Mouse (Mus musculus): ENCODE measurements around the gene Kctd21. TPM values are rescaled to one million over a fixed set of nuclear protein-coding genes. Genes with fewer than 3 reads are reported as not detected.

Kctd21 gene
- polyA plus RNA-seq, 1 experiment, result not detected

DNA sequence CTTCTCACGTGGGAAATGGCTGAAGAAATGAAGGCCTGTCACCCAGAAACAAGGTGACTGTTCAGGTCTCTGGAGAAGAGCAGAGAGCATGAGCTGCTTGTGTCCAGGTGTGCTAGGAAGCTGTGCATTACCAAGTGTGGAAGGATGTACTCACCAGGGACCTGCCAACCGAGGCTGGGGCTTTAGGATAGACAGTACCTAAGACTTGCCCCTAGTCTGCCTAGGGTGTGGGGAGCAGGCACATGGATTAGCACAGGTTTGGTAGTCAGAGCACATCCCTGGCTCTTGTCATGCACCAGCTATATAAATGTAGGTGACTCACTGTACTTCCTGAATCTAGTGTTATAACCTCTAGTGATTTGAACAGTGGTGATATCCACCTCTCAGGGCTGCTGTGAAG lies 28.5 kb upstream of the Kctd21 start:
- 79% methylated on average over 2 of the region's 2 CpGs for WGBS

DNA sequence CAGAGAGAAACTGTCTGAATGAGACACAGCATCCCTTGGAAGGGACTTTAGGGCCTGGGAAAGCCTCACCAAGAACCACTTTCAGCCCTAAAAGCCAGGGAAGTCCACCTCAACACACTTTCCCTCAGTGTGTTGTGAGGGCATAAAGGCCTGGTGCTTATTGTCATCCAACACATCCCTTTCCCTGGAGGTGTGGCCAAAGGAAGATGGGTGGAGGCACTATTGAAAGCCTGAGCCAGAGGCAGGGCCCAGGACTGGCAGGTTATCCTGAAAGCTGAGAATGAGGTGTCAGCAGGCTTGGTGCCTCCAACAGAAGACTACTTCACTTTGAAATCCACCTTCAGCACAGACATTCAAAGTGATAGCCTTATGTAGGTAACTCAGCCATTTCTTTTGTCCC lies 27.7 kb upstream of the Kctd21 start:
- Histone ChIP-seq H3K27ac (ENCODE audit: insufficient read depth, low read depth, low read length) (no peak overlapping the region), H3K4me1 (ENCODE audit: control insufficient read depth, insufficient read depth, low read length) (no peaks in the 10 kb centered on the region), H3K4me3 (ENCODE audit: insufficient read depth, low read depth, low read length) (no peak overlapping the region)
- TF ChIP-seq POLR2A (IDR thresholded peaks at IDR 0.05; ENCODE audit: insufficient read depth, low read depth, low read length) (no peak), CTCF (IDR thresholded peaks at IDR 0.05; ENCODE audit: insufficient read depth, low read depth, low read length) (no peak)

More for the DNA sequence above, 28.5 kb upstream of the Kctd21 start:
- no peak for TF ChIP-seq CTCF (IDR thresholded peaks at IDR 0.05; ENCODE audit: insufficient read depth, low read depth, low read length)
- no peak for TF ChIP-seq POLR2A (IDR thresholded peaks at IDR 0.05; ENCODE audit: insufficient read depth, low read depth, low read length)
- Histone ChIP-seq H3K4me3 (ENCODE audit: insufficient read depth, low read depth, low read length) (no peak overlapping the region), H3K4me1 (ENCODE audit: control insufficient read depth, insufficient read depth, low read length) (no peaks in the 10 kb centered on the region), H3K27ac (ENCODE audit: insufficient read depth, low read depth, low read length) (no peak overlapping the region)

DNA sequence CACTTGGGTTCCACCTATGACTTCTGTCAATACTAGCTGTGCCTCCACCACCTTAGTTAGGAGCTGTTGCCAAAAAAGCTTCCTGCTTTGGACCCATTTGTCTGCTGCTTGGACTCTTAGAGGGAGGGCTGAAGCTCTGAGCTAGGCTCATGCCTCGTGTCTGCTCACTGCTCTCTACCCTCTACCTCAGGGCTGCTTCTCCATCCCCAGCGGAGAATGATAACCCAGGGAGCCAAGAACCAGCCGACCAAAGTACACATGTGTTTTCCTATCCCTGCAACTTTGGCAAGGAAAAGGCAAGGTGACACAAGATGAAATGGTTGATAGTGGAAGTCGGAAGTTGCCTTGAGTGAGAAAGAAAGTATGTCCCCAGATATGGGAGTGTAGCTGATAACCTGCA lies 26.9 kb upstream of the Kctd21 start:
- Histone ChIP-seq H3K27ac (ENCODE audit: insufficient read depth, low read depth, low read length) (no peak overlapping the region), H3K4me1 (ENCODE audit: control insufficient read depth, insufficient read depth, low read length) (no peaks in the 10 kb centered on the region), H3K4me3 (ENCODE audit: insufficient read depth, low read depth, low read length) (no peak overlapping the region)
- WGBS, result 89% methylated on average over 4 of the region's 4 CpGs
- TF ChIP-seq CTCF (IDR thresholded peaks at IDR 0.05; ENCODE audit: insufficient read depth, low read depth, low read length) (no peak), POLR2A (IDR thresholded peaks at IDR 0.05; ENCODE audit: insufficient read depth, low read depth, low read length) (no peak)

DNA sequence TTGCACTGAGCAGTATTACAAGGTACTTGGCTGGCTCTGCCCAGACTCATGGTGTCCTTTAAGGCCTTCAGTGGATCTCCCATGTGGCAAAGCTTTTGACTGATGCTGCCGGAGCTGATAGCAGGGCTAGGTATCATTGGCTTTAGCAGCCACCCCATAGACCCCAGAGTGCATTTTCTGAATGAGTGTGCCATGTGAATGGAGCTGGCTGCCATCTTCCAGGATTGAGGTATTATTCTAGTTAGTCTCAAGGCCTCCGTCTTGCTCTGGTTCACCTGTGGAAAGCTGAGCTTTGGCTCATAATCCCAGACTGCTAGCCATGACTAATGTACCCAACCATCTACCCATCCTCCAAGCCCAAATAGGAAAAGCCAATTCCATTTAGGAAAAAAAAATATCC lies 25.3 kb upstream of the Kctd21 start:
- Histone ChIP-seq H3K4me1 (ENCODE audit: control insufficient read depth, insufficient read depth, low read length) (no peaks in the 10 kb centered on the region), H3K27ac (ENCODE audit: insufficient read depth, low read depth, low read length) (no peak overlapping the region), H3K4me3 (ENCODE audit: insufficient read depth, low read depth, low read length) (no peak overlapping the region)
- TF ChIP-seq CTCF (IDR thresholded peaks at IDR 0.05; ENCODE audit: insufficient read depth, low read depth, low read length), result no peak
- TF ChIP-seq POLR2A (IDR thresholded peaks at IDR 0.05; ENCODE audit: insufficient read depth, low read depth, low read length), result no peak
- 96% methylated on average over 2 of the region's 2 CpGs for WGBS

DNA sequence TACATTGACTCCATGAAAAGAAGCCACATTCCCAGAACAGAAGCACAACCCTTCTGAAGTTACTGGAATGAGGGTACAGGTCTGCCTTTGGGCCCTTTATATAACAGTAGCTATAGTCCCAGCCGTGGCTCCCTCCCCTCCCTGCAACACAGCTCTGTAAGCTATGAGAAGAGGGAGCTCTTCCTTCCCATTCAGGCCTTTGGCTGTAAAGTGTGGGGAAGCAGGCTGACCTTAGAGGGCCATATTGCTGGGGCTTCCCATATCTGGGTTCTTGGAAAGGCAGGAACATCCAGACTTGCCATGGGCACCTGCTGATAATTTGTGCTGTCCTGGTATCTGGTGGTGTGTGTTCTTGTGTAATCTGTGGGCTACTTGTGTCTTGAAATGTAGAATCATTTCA lies 24.6 kb upstream of the Kctd21 start:
- Histone ChIP-seq H3K4me3 (ENCODE audit: insufficient read depth, low read depth, low read length) (no peak overlapping the region), H3K27ac (ENCODE audit: insufficient read depth, low read depth, low read length) (no peak overlapping the region), H3K4me1 (ENCODE audit: control insufficient read depth, insufficient read depth, low read length) (no peaks in the 10 kb centered on the region)
- TF ChIP-seq POLR2A (IDR thresholded peaks at IDR 0.05; ENCODE audit: insufficient read depth, low read depth, low read length) (no peak), CTCF (IDR thresholded peaks at IDR 0.05; ENCODE audit: insufficient read depth, low read depth, low read length) (no peak)
- WGBS, result 92% methylated on average over 1 of the region's 1 CpGs

DNA sequence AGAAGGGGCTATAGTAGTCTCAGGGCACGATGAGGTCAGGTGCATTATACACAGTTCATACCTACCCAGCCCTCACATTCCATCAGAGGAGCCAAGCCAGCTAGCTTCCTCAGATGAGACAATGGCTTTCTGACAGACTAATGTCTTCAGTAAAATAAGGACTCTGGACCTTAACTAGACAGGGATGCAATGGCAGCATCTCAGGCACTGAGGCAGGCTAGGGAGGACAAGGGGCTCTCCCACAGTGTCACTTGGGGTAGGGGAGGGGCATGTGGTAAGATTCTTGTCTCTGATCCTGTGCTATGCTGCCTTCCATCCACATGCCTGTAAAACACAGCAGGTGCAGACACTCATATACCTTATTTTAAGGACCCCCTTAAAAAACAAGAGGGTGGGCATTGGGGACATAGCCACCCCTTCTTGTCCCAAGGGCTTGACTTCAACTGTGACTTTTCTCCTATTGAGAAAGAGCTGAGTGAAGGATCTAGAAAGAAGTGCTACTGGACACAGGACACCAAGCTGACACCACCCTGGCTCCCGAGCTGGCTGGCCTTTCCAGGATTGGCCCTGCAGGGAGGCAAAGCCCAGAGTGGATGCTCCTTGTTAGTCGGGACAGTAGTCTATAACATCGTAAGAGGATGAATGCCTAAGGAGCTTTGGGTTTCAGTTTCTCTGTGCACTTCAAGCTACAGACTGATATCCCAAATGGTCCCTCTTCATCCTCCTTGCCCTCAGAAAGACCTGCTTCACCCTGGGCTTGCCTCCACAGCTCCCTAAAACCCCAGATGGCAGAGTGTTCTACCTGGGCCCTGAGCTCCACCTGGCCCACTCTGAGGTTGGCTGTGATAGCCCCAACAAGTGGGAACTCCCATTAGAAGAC lies 22.4 kb upstream of the Kctd21 start:
- TF ChIP-seq CTCF (IDR thresholded peaks at IDR 0.05; ENCODE audit: insufficient read depth, low read depth, low read length) (no peak), POLR2A (IDR thresholded peaks at IDR 0.05; ENCODE audit: insufficient read depth, low read depth, low read length) (no peak)
- H3K4me3 ChIP-seq (ENCODE audit: insufficient read depth, low read depth, low read length), result no peak overlapping the region
- H3K4me1 ChIP-seq (ENCODE audit: control insufficient read depth, insufficient read depth, low read length), result no peaks in the 10 kb centered on the region
- no peak overlapping the region for H3K27ac ChIP-seq (ENCODE audit: insufficient read depth, low read depth, low read length)
- WGBS, result 83% methylated on average over 4 of the region's 4 CpGs

DNA sequence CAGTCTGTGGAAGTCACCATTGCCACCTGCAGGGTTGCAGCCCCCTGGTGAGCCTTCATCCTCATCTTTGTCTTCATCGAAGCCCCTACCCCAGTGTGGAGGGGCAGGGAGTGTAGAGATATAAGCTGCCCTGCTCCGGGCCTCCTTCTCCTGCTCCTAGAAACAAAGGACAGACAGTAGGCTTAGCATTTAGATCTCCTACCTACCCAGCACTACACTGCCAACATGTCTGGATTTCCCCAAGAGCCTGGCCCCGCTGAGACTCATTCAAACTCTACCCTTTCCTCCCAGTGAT lies 21.8 kb upstream of the Kctd21 start:
- no peak overlapping the region for H3K4me3 ChIP-seq (ENCODE audit: insufficient read depth, low read depth, low read length)
- H3K27ac ChIP-seq (ENCODE audit: insufficient read depth, low read depth, low read length), result no peak overlapping the region
- WGBS, result 92% methylated on average over 3 of the region's 3 CpGs
- TF ChIP-seq CTCF (IDR thresholded peaks at IDR 0.05; ENCODE audit: insufficient read depth, low read depth, low read length), result no peak
- no peak for TF ChIP-seq POLR2A (IDR thresholded peaks at IDR 0.05; ENCODE audit: insufficient read depth, low read depth, low read length)
- no peaks in the 10 kb centered on the region for H3K4me1 ChIP-seq (ENCODE audit: control insufficient read depth, insufficient read depth, low read length)

DNA sequence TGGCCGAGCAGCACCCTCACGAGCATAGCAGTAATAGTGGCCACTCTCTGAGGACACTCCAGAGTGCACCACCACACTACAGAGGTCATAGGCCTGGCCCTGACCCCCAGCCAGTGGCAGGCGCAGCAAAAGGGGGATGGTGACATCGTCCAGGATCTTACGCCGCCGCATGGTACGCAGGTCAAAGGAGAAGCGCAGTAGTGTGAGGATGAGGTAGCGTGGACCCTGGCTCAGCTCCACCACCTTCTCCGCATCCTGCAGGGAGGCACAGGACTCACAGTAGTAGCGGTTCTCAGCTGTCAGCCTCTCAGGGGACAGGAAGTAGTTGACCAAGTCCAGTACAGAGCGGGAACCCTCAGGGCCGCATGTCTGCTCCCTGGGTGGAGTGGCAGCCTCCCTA lies 20.5 kb upstream of the Kctd21 start:
- 92% methylated on average over 14 of the region's 14 CpGs for WGBS
- Histone ChIP-seq H3K4me1 (ENCODE audit: control insufficient read depth, insufficient read depth, low read length) (no peaks in the 10 kb centered on the region), H3K4me3 (ENCODE audit: insufficient read depth, low read depth, low read length) (no peak overlapping the region), H3K27ac (ENCODE audit: insufficient read depth, low read depth, low read length) (no peak overlapping the region)
- TF ChIP-seq CTCF (IDR thresholded peaks at IDR 0.05; ENCODE audit: insufficient read depth, low read depth, low read length), result no peak
- TF ChIP-seq POLR2A (IDR thresholded peaks at IDR 0.05; ENCODE audit: insufficient read depth, low read depth, low read length), result no peak

DNA sequence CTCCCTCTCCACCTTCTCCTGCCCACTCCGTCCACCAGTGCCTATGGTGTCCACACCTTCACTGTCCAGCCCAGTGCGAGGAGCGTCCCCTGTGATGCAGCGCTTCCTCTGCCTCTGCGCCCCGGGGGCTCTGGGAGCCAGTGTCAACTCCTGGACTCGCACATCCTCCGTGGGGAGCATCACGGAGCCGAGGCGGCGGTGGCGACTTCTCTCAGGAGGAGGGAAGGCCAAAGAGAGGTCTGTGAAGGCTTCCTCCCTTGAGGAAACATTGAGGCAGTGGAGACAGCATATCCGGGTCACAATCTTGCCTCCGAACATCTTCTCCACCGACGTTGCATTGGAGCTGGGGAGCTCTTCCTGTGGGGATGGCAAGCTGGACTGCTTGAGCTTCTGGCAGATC lies 19.9 kb upstream of the Kctd21 start:
- H3K4me3 ChIP-seq (ENCODE audit: insufficient read depth, low read depth, low read length), result no peak overlapping the region
- H3K27ac ChIP-seq (ENCODE audit: insufficient read depth, low read depth, low read length), result no peak overlapping the region
- WGBS, result 87% methylated on average over 17 of the region's 17 CpGs
- TF ChIP-seq CTCF (IDR thresholded peaks at IDR 0.05; ENCODE audit: insufficient read depth, low read depth, low read length) (no peak), POLR2A (IDR thresholded peaks at IDR 0.05; ENCODE audit: insufficient read depth, low read depth, low read length) (no peak)
- H3K4me1 ChIP-seq (ENCODE audit: control insufficient read depth, insufficient read depth, low read length), result no peaks in the 10 kb centered on the region
